In genomic region chr14:76917139-76917929, GRCm38 (mm10) we compare ENCODE assay signal across 26 mouse cellular contexts.
DNase-seq lines count a peak whose midpoint lies in the region; TF ChIP-seq lines count a peak whose summit lies in the region.
"Had no signal": no experiment of that assay in that cellular context is flagged by ENCODE, and none has a peak within 500 bp of the region (broad histone marks: within the 10 kb centered on the region; RNA-seq: fewer than 3 reads in every experiment).

No protein-coding gene starts in this region.

- H3K27ac ChIP-seq in cortical plate, adult 2 months (ENCODE audit: insufficient read depth, low read length): peak overlapping the region; percentile 66; the same call in 1 of the 2 replicates
- H3K27ac ChIP-seq in olfactory bulb, adult 2 months (ENCODE audit: insufficient read depth, low read depth, low read length): peak overlapping the region; percentile 32; the same call in 1 of the 2 replicates
- H3K27ac ChIP-seq: forebrain, embryonic 15.5 days; hindbrain, embryonic 14.5 days; kidney, postnatal 0 days; macrophage; midbrain, embryonic 15.5 days; neural tube, embryonic 12.5 days; stomach, embryonic 15.5 days had no signal

- no peak for TF ChIP-seq POLR2A in cortical plate, adult 2 months (IDR thresholded peaks at IDR 0.05; ENCODE audit: extremely low read depth, insufficient read depth, low read length)
- no peak for TF ChIP-seq POLR2A in olfactory bulb, adult 2 months (IDR thresholded peaks at IDR 0.05; ENCODE audit: insufficient read depth, low read depth, low read length)

- H3K4me3 ChIP-seq in cortical plate, adult 2 months (ENCODE audit: insufficient read depth, low read length): no peak overlapping the region
- H3K4me3 ChIP-seq in olfactory bulb, adult 2 months (ENCODE audit: insufficient read depth, low read depth, low read length): no peak overlapping the region
- H3K4me3 ChIP-seq: embryonic facial prominence, embryonic 13.5 days; erythroblast, embryonic 14.5 days; forebrain, embryonic 15.5 days; midbrain, embryonic 15.5 days; neural tube, embryonic 12.5 days; stomach, embryonic 15.5 days had no signal

- no peak for TF ChIP-seq CTCF in cortical plate, adult 2 months (IDR thresholded peaks at IDR 0.05; ENCODE audit: extremely low read depth, insufficient read depth, low read length)
- no peak for TF ChIP-seq CTCF in olfactory bulb, adult 2 months (IDR thresholded peaks at IDR 0.05; ENCODE audit: insufficient read depth, low read depth, low read length)

- peak; percentile 14 for DNase-seq in layer of hippocampus, adult 11-12 months (ENCODE audit: low spot score)
- no peak for DNase-seq in layer of hippocampus, postnatal 25 days (ENCODE audit: extremely low spot score in 1 of 2, low spot score in 1 of 2)
- DNase-seq in right cerebral cortex, adult 18-20 months: peak; percentile 33
- no peak for DNase-seq in right cerebral cortex, postnatal 4 days
- DNase-seq in cerebellum, adult 9-11 months: no peak
- DNase-seq: adrenal gland, adult 2 months; B cell, adult 2 months; cerebellum, adult 18-20 months; cerebellum, postnatal 25 days; embryo, embryonic 11 days; gastrocnemius, postnatal 36 days; heart, postnatal 4 days; kidney, adult 2 months; liver; thymus, postnatal 4 days had no signal

- 47% methylated on average over 10 of the region's 10 CpGs for WGBS in olfactory bulb, adult 2 months

- peaks cover 9% of the 10 kb centered on the region for H3K4me1 ChIP-seq in cortical plate, adult 2 months (ENCODE audit: control insufficient read depth, insufficient read depth, low read length)
- H3K4me1 ChIP-seq in olfactory bulb, adult 2 months (ENCODE audit: control insufficient read depth, insufficient read depth, low read length): no peaks in the 10 kb centered on the region
- H3K4me1 ChIP-seq: embryonic facial prominence, embryonic 13.5 days; forebrain, embryonic 15.5 days; midbrain, embryonic 15.5 days; neural tube, embryonic 12.5 days; stomach, embryonic 15.5 days had no signal

Comparison
In these comparisons a context has a peak if more than half of its experiments do, and no peak if none do; other contexts are left out.
1. DNase-seq: peak in layer of hippocampus, adult 11-12 months (single experiment) and right cerebral cortex, adult 18-20 months (single experiment); none in layer of hippocampus, postnatal 25 days (0 of 2), right cerebral cortex, postnatal 4 days (single experiment) and cerebellum, adult 9-11 months (single experiment).